Mouse (Mus musculus) heart, adult 9 months (tissue): ENCODE data around the gene Frem1.
A peak's percentile ranks its signal among the peaks of the same experiment; 100 is the strongest.

ENCODE experiments used
- DNase-seq, 2 experiments: peaks; one replicate each; pipeline ENCODE4 v3.0.0; 2022; ENCODE audit warnings: low spot score in 2 of 2

Gene Frem1

GRCm38 (mm10) chr4:83030097-83030496 is 22.0 kb downstream of the Frem1 start:
- DNase-seq: no peak

GRCm38 (mm10) chr4:83020759-83021555 is 31.2 kb downstream of the Frem1 start:
- DNase-seq: no peak

GRCm38 (mm10) chr4:83018111-83019105 is 33.7 kb downstream of the Frem1 start:
- no peak for DNase-seq

GRCm38 (mm10) chr4:83014538-83014937 is 37.6 kb downstream of the Frem1 start:
- DNase-seq: no peak

- no peak for DNase-seq
These were observed 48.1 kb downstream of the Frem1 start for GRCm38 (mm10) chr4:83004086-83004485.

- no peak for DNase-seq
These were observed 60.1 kb downstream of the Frem1 start for GRCm38 (mm10) chr4:82992042-82992441.

- no peak for DNase-seq
These were observed 61.0 kb downstream of the Frem1 start for GRCm38 (mm10) chr4:82990973-82991695.

- DNase-seq: no peak
These were observed 79.8 kb downstream of the Frem1 start for GRCm38 (mm10) chr4:82972381-82972780.

GRCm38 (mm10) chr4:82970901-82971648 is 81.1 kb downstream of the Frem1 start:
- DNase-seq: no peak

- no peak for DNase-seq
These were observed 91.1 kb downstream of the Frem1 start for GRCm38 (mm10) chr4:82961024-82961423.

- no peak for DNase-seq
These were observed 94.2 kb downstream of the Frem1 start for GRCm38 (mm10) chr4:82957827-82958538.

GRCm38 (mm10) chr4:82953992-82954391 is 98.1 kb downstream of the Frem1 start:
- no peak for DNase-seq

GRCm38 (mm10) chr4:82949511-82949910 is 102.6 kb downstream of the Frem1 start:
- no peak for DNase-seq

- DNase-seq: no peak
These were observed 105.4 kb downstream of the Frem1 start for GRCm38 (mm10) chr4:82946721-82947120.

- no peak for DNase-seq
These were observed 105.9 kb downstream of the Frem1 start for GRCm38 (mm10) chr4:82946276-82946612.

- no peak for DNase-seq
These were observed 106.4 kb downstream of the Frem1 start for GRCm38 (mm10) chr4:82945572-82946275.

- no peak for DNase-seq
These were observed 111.5 kb downstream of the Frem1 start for GRCm38 (mm10) chr4:82940680-82941079.

GRCm38 (mm10) chr4:82940248-82940647 is 111.9 kb downstream of the Frem1 start:
- no peak for DNase-seq

GRCm38 (mm10) chr4:82934308-82934707 is 117.8 kb downstream of the Frem1 start:
- peak; percentile 21 to 29 for DNase-seq

GRCm38 (mm10) chr4:82933698-82934210 is 118.4 kb downstream of the Frem1 start:
- DNase-seq: peak; percentile 4 to 61
